Mouse (Mus musculus) testis, adult 2 months (tissue): ENCODE results near the gene Gm5114.

Source experiments
- CTCF ChIP-seq: fragments of 200-500 bp; IDR thresholded peaks from 2 replicates; pipeline ENCODE4 v1.5.1; 2012; ENCODE audit warnings: low read depth, mild to moderate bottlenecking, inconsistent platforms, low read length, moderate library complexity; ENCODE audit not compliant: control insufficient read depth, insufficient read depth, insufficient replicate concordance
- POLR2A ChIP-seq: fragments of 200-500 bp; IDR thresholded peaks from 2 replicates; pipeline ENCODE4 v1.6.1; 2012; ENCODE audit warnings: low read depth, mild to moderate bottlenecking, inconsistent platforms, low read length, moderate library complexity; ENCODE audit not compliant: control insufficient read depth

DNA sequence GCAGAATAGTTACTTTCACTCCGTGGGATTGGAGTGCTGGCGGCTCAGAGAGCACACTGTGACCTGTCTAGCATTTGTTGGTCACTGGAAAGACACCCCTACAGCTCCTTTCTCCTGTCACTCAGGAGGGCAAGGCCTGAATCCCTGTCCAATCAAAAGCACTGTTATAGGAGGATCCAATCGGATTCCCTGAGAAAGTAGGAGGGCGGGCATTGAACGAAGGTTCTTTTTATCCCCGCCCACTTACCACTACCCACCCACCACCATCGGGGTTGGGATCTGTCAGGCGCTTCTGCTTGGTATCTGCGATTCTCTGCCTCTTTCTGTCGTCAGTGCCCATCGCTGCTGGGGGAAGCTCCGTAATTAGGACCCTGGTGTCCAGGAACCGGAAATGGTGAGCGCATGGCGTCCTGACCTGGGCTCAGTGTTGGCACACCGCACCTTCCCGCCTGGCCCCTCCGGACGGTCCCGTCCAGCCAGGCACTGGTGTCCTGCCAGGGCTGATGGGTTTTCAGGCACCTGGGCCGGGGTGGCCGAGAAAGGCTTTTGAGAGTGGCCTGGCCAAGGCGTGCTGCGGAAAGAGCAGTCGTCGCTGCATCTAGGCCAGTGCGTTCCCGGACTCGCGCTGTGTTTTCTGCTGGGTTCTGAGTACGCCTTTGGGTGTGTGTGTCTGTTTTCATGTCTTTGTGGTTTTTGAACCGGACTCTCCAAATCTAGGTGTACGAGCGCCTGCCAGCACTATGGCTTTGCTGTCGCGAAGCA, 36.5 kb upstream of the Gm5114 start:
- no peak for TF ChIP-seq CTCF
- no peak for TF ChIP-seq POLR2A
